Mouse (Mus musculus) thymus, postnatal 25 days (tissue): ENCODE measurements around the gene Eif4enif1.

Experiments
- DNase-seq: peaks from one replicate; pipeline ENCODE4 v3.0.0; 2022

Eif4enif1 gene

GRCm38 (mm10) chr11:3278351-3278750 lies 76.2 kb downstream of the Eif4enif1 start:
- DNase-seq, result no peak

- DNase-seq, result no peak
Observed at GRCm38 (mm10) chr11:3279729-3280128, 77.5 kb downstream of the Eif4enif1 start.

- DNase-seq, result no peak
Observed at GRCm38 (mm10) chr11:3282887-3283286, 80.7 kb downstream of the Eif4enif1 start.

GRCm38 (mm10) chr11:3283645-3284044 lies 81.5 kb downstream of the Eif4enif1 start:
- no peak for DNase-seq

- DNase-seq, result no peak
Observed at GRCm38 (mm10) chr11:3285940-3286339, 83.7 kb downstream of the Eif4enif1 start.

- no peak for DNase-seq
Observed at GRCm38 (mm10) chr11:3287131-3287530, 84.9 kb downstream of the Eif4enif1 start.

GRCm38 (mm10) chr11:3287921-3288320 lies 85.7 kb downstream of the Eif4enif1 start:
- no peak for DNase-seq

GRCm38 (mm10) chr11:3288521-3289301 lies 86.5 kb downstream of the Eif4enif1 start, which contains the start of gene Patz1:
TSS of gene Patz1 (plus strand) at chr11:3288874.
- no peak for DNase-seq

- DNase-seq, result peak; percentile 85
Observed at GRCm38 (mm10) chr11:3289302-3289802, 87.2 kb downstream of the Eif4enif1 start.

- DNase-seq, result peak; percentile 91
Observed at GRCm38 (mm10) chr11:3289803-3290639, 87.8 kb downstream of the Eif4enif1 start.

GRCm38 (mm10) chr11:3290640-3291310 lies 88.6 kb downstream of the Eif4enif1 start:
- DNase-seq, result peak; percentile 74

- peak; percentile 62 for DNase-seq
Observed at GRCm38 (mm10) chr11:3291311-3292061, 89.3 kb downstream of the Eif4enif1 start.

GRCm38 (mm10) chr11:3292062-3292421 lies 89.8 kb downstream of the Eif4enif1 start:
- peak; percentile 83 for DNase-seq

GRCm38 (mm10) chr11:3292711-3293249 lies 90.6 kb downstream of the Eif4enif1 start:
- DNase-seq, result peak; percentile 39

- DNase-seq, result peak; percentile 37
Observed at GRCm38 (mm10) chr11:3293361-3293760, 91.2 kb downstream of the Eif4enif1 start.
